Mouse (Mus musculus) telencephalon, adult 2 months (tissue): ENCODE results near the gene Srp14.

Experiments used
- DNase-seq: peaks from one replicate; pipeline ENCODE4 v3.0.0-alpha.2; 2011; ENCODE audit warnings: low read depth, low spot score

Gene Srp14

DNA sequence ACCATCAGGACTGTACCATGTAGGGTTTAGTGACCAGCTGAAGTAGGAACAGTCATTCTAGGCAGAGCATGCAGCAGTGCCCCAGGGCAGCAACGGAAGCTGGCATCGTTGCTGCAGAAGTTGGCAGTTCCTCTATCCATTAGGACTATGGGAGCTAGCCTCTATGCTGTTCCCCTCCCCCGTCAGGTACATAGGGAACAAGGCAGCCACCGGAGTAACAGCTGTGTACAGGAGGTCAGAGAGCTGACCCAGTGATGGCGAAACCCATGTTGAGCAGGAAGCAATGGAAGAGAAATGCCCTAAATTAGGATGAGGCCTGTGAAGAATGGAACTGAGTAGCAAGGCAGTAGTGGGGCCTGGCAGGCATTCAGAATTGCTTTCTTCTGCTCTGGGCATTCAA is 37.3 kb downstream of the Srp14 start:
- no peak for DNase-seq

DNA sequence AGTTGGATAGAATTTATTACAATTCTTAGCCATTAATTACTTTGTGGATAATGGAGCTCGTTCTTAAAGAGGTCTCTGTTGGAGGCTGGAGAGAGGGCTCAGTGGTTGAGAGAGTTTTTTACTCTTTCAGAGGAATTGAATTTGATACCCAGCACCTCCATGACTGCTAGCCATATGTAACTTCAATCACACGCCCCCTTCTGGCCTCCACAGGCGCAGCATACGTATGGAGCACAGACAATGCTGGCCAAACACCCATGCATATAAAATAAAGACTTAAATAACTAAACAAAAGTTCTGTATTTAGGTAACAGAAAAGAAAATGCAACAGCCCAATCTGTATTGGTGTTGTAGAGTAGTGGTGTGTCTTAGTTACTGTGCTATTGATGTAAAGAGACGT is 47.9 kb downstream of the Srp14 start:
- DNase-seq = no peak

DNA sequence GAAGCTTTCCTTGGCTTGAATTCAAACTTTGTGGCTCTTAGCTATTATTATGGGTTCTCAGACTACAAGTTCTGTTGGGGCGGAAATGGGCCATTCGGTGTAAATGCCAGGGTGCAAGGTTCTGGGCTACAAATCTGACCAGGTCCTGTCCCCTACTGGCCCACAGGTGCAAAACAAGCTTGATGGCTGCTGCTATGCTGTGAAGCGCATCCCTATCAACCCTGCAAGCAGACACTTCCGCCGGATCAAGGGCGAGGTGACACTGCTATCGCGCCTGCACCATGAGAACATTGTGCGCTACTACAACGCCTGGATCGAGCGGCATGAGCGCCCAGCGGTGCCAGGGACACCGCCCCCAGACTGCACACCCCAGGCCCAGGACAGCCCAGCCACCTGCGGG is 48.9 kb downstream of the Srp14 start:
- no peak for DNase-seq

DNA sequence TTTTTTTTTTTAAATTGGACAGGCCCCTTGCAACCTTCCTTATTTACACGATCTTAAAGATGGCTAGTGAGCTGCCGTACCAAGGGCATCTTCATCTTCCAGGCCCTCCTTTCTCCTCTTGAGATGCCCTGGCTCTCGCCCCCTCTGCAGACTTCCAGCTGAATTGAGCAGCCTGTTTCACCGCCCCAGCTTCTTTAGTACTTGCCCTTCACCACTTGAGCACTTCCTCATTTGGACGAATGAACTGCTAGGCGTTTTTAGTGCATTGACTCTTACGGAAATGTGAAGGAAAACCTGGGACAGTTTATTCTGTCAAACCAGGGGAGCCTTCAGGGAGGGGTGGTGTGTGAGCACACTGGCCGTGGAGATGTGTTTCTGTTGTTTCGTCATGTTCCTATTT is 50.2 kb downstream of the Srp14 start:
- no peak for DNase-seq

DNA sequence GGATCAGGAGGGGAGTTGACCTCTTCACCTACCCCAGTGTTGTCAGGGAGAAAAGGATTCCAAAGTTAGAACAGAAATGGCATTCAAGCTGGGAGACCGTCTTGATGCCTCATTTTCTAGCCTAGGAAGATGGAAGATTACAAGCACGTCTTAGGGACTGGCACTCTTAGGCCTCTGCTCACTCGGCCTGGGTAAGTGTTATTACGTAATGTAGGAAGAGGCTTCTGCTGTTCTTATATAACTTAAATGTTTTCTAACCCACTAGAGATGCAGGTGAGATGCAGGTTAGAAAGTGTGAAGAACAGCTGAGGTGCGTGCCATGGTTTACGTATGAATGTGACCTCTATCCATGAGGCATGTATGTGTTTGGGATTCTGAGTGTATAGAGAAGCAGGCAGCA is 51.2 kb downstream of the Srp14 start:
- no peak for DNase-seq
